Mouse (Mus musculus): ENCODE measurements around the gene Fam219b. TPM values are rescaled to one million over a fixed set of nuclear protein-coding genes. Genes with fewer than 3 reads are reported as not detected.

The Fam219b gene
- polyA plus RNA-seq, 1 experiment = 6.2 TPM

DNA sequence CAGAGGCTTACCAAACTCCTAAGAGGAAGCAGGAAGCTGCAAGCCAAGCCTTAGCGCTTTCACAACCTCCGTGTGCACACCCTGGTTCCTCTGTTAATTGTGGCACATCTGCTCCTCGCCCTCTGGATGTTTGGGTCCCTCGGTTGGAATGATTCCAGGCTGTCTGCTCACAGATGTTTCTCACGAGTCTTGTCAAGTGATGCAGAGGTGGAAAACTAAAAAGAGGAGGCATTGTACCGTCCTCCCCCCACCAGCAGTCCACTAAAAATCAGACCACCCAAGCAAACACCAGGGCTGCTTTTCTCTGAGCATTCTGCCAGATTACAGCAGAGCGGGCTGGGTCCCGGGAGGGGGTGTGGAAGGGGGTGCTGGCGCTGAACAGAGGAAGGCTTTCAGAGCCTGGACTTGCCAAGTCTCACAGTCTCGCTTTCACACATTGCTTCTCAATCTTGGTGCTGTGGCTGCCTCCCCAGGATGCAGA is 28.5 kb downstream of the Fam219b start:
- Histone ChIP-seq H3K4me3 (ENCODE audit: insufficient read depth, low read depth, low read length) (no peak overlapping the region), H3K4me1 (ENCODE audit: control insufficient read depth, insufficient read depth, insufficient read length, low read length) (peaks cover 20% of the 10 kb centered on the region), H3K27ac (replicated peaks; ENCODE audit: low read depth, low read length) (no peak overlapping the region)

GRCm38 (mm10) chr9:57566846-57567245 is 29.5 kb downstream of the Fam219b start:
- peaks cover 16% of the 10 kb centered on the region for H3K4me1 ChIP-seq (ENCODE audit: control insufficient read depth, insufficient read depth, insufficient read length, low read length)
- no peak overlapping the region for H3K4me3 ChIP-seq (ENCODE audit: insufficient read depth, low read depth, low read length)
- H3K27ac ChIP-seq (replicated peaks; ENCODE audit: low read depth, low read length) = no peak overlapping the region

GRCm38 (mm10) chr9:57568500-57568899 is 31.2 kb downstream of the Fam219b start:
- peaks cover 8% of the 10 kb centered on the region for H3K4me1 ChIP-seq (ENCODE audit: control insufficient read depth, insufficient read depth, insufficient read length, low read length)
- H3K27ac ChIP-seq (replicated peaks; ENCODE audit: low read depth, low read length) = no peak overlapping the region
- no peak overlapping the region for H3K4me3 ChIP-seq (ENCODE audit: insufficient read depth, low read depth, low read length)

- H3K27ac ChIP-seq (replicated peaks; ENCODE audit: low read depth, low read length) = no peak overlapping the region
- H3K4me3 ChIP-seq (ENCODE audit: insufficient read depth, low read depth, low read length) = no peak overlapping the region
- no peaks in the 10 kb centered on the region for H3K4me1 ChIP-seq (ENCODE audit: control insufficient read depth, insufficient read depth, insufficient read length, low read length)
These were observed 37.1 kb downstream of the Fam219b start for GRCm38 (mm10) chr9:57574397-57574796.

GRCm38 (mm10) chr9:57575577-57575976 is 38.2 kb downstream of the Fam219b start:
- H3K4me3 ChIP-seq (ENCODE audit: insufficient read depth, low read depth, low read length) = no peak overlapping the region
- H3K4me1 ChIP-seq (ENCODE audit: control insufficient read depth, insufficient read depth, insufficient read length, low read length) = no peaks in the 10 kb centered on the region
- no peak overlapping the region for H3K27ac ChIP-seq (replicated peaks; ENCODE audit: low read depth, low read length)

- no peak overlapping the region for H3K27ac ChIP-seq (replicated peaks; ENCODE audit: low read depth, low read length)
- H3K4me1 ChIP-seq (ENCODE audit: control insufficient read depth, insufficient read depth, insufficient read length, low read length) = no peaks in the 10 kb centered on the region
- H3K4me3 ChIP-seq (ENCODE audit: insufficient read depth, low read depth, low read length) = no peak overlapping the region
These were observed 40.0 kb downstream of the Fam219b start for GRCm38 (mm10) chr9:57577144-57577849.

GRCm38 (mm10) chr9:57584991-57585390 is 47.7 kb downstream of the Fam219b start:
- H3K4me1 ChIP-seq (ENCODE audit: control insufficient read depth, insufficient read depth, insufficient read length, low read length) = no peaks in the 10 kb centered on the region
- no peak overlapping the region for H3K4me3 ChIP-seq (ENCODE audit: insufficient read depth, low read depth, low read length)
- H3K27ac ChIP-seq (replicated peaks; ENCODE audit: low read depth, low read length) = no peak overlapping the region

DNA sequence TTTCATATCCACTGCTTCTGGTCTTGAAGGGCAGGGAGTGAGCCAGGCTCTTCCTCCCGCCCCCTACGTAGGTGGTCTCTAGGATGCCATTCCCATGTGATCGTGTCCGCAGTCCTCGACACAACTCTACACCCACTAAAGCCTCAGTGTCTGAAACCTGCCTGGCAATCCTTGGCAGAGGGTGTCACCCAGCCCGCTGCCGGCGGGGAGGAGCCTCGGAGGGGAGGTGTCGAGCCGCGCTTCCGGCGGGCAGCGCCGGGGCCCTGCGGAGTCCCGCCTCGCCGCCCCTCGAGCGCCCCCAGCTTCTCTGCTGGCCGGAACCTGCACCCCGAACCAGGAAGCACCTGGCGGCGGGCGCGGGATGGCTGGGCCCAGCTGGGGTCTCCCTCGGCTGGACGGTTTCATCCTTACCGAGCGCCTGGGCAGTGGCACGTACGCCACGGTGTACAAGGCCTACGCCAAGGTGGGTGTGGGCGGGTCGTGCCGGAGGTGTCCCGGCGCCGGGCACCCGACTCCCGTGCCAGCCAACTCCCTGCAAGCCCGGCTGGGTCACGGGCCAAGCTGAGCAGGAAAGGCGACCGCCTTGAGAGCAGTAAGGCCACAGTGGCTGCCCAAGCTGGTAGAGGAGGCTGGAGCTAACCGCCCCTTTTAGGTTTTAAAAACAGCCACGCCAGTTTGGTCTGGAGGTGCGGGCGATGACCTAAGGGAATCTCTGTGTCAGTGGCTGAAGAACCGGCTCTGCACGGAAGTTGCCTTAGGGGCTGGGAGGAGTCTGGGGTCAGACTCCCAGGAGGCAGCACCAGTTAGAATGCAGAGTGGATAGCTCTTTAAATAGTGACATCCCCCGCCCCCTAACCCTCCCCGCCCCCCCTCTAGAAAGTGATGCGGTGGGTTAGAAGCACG is 52.1 kb downstream of the Fam219b start, which contains the start of gene Ulk3:
Gene Ulk3, plus strand, starts transcription at position 229 of the 903 bp plus-strand sequence.
- peak within 1 kb of the TSS; percentile 7; the same call in 1 of the 2 replicates for H3K27ac ChIP-seq (replicated peaks; ENCODE audit: low read depth, low read length)
- peak within 1 kb of the TSS; percentile 91 for H3K4me3 ChIP-seq (ENCODE audit: insufficient read depth, low read depth, low read length)
- H3K4me1 ChIP-seq (ENCODE audit: control insufficient read depth, insufficient read depth, insufficient read length, low read length) = no peaks in the 10 kb centered on the region

GRCm38 (mm10) chr9:57590726-57591125 is 53.4 kb downstream of the Fam219b start:
- Histone ChIP-seq H3K4me1 (ENCODE audit: control insufficient read depth, insufficient read depth, insufficient read length, low read length) (no peaks in the 10 kb centered on the region), H3K4me3 (ENCODE audit: insufficient read depth, low read depth, low read length) (no peak overlapping the region), H3K27ac (replicated peaks; ENCODE audit: low read depth, low read length) (no peak overlapping the region)

Other genes starting within 250 kb of the Fam219b start
- gene Ppcdc, start 97.4 kb upstream of the Fam219b start, polyA plus RNA-seq (2012; ENCODE audit: insufficient read depth, insufficient read length, missing spikeins) = 16.5 and 22.5 TPM in 2 replicates
- 5.2 and 5.5 TPM in 2 replicates for gene Scamp5, start 69.5 kb upstream of the Fam219b start, polyA plus RNA-seq (2012; ENCODE audit: insufficient read depth, insufficient read length, missing spikeins)
- gene Rpp25, start 33.5 kb upstream of the Fam219b start, polyA plus RNA-seq (2012; ENCODE audit: insufficient read depth, insufficient read length, missing spikeins) = not detected in 2 replicates
- gene Cox5a, start 16.3 kb upstream of the Fam219b start, polyA plus RNA-seq (2012; ENCODE audit: insufficient read depth, insufficient read length, missing spikeins) = 2,595 and 2,603 TPM in 2 replicates
- 15.3 and 17.6 TPM in 2 replicates for gene Mpi, start 15.2 kb downstream of the Fam219b start, polyA plus RNA-seq (2012; ENCODE audit: insufficient read depth, insufficient read length, missing spikeins)
- gene Scamp2, start 23.4 kb downstream of the Fam219b start, polyA plus RNA-seq (2012; ENCODE audit: insufficient read depth, insufficient read length, missing spikeins) = 17.1 and 17.8 TPM in 2 replicates
- 3.6 and 5.1 TPM in 2 replicates for gene Ulk3, start 51.9 kb downstream of the Fam219b start, polyA plus RNA-seq (2012; ENCODE audit: insufficient read depth, insufficient read length, missing spikeins)
- not detected in 2 replicates for gene Cplx3, start 68.8 kb downstream of the Fam219b start, polyA plus RNA-seq (2012; ENCODE audit: insufficient read depth, insufficient read length, missing spikeins)
- gene Lman1l, start 83.2 kb downstream of the Fam219b start, polyA plus RNA-seq (2012; ENCODE audit: insufficient read depth, insufficient read length, missing spikeins) = not detected in 2 replicates
- 16.3 and 16.8 TPM in 2 replicates for gene Csk, start 116.1 kb downstream of the Fam219b start, polyA plus RNA-seq (2012; ENCODE audit: insufficient read depth, insufficient read length, missing spikeins)
- gene Cyp1a2, start 146.2 kb downstream of the Fam219b start, polyA plus RNA-seq (2012; ENCODE audit: insufficient read depth, insufficient read length, missing spikeins) = not detected in 2 replicates
- gene Cyp1a1, start 150.4 kb downstream of the Fam219b start, polyA plus RNA-seq (2012; ENCODE audit: insufficient read depth, insufficient read length, missing spikeins) = 2.6 and 4.5 TPM in 2 replicates
- gene Edc3, start 171.0 kb downstream of the Fam219b start, polyA plus RNA-seq (2012; ENCODE audit: insufficient read depth, insufficient read length, missing spikeins) = 4.4 and 5.7 TPM in 2 replicates
- gene Clk3, start 228.3 kb downstream of the Fam219b start, polyA plus RNA-seq (2012; ENCODE audit: insufficient read depth, insufficient read length, missing spikeins) = 22.3 and 26.6 TPM in 2 replicates

Data from brown adipose tissue, adult 24 weeks (tissue).